Mouse (Mus musculus): Measurements from ENCODE around the gene Ryr2. TPM values are rescaled to one million over a fixed set of nuclear protein-coding genes. Genes with fewer than 3 reads are reported as not detected.

Gene Ryr2
- total and polyA plus RNA-seq, 3 experiments, result 127 to 1,020 (median 877) TPM

DNA sequence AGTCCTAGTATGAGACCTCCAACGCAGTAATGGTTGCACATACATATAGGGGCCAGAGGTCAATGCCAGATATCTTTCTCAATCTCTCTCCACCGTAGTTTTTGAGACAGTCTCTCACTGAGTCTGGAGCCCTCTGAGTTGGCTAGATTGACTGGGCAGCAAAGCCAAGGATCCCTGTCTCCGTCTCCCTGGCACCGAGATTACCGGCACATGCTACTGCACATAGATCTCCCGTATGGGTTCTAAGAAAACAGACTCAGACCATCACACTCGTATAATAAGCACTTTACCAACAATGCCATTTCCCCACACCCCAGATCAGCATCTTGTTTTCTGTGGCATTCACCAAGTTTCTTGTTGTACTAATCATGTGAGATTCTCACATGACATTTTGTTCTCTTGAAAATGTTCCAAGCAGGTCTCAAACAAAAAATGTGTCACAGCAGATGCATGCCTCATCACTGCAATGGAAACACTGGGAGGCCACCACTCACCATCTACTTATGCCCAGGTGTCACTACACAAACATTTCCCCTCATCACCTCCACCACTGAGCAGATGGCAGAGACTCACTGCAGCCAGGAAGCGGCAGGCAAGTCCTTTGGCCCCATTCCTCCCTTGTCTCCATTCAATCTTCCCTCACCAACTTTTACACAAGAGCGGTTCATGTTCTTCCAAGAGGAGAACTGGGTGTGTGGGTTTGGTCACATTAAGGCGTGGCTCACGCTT, 14.2 kb downstream of the Ryr2 start:
- Histone ChIP-seq H3K9ac (ENCODE audit: low read depth, low read length) (no peak overlapping the region), H3K36me3 (ENCODE audit: control insufficient read depth, insufficient read depth, low read length) (peaks cover 3% of the 10 kb centered on the region), H3K4me1 (ENCODE audit: control insufficient read depth, insufficient read depth, low read length) (peaks cover 7% of the 10 kb centered on the region; the same call in 1 of the 2 replicates), H3K79me2 (replicated peaks; ENCODE audit: control insufficient read depth, insufficient read depth, low read length) (peaks cover 2% of the 10 kb centered on the region; the same call in 1 of the 2 replicates), H3K27me3 (ENCODE audit: control insufficient read depth, insufficient read depth, low read length) (no peaks in the 10 kb centered on the region), H3K27ac (no peak overlapping the region; the same call in 1 of the 2 replicates), H3K4me3 (peak overlapping the region; percentile 16; the same call in 1 of the 2 replicates)
- intact Hi-C loops (cut with DNase I), result no loop called here
- DNase-seq, result no peak
- WGBS, result 67% methylated on average over 11 of the region's 11 CpGs
- no peak for TF ChIP-seq POLR2A (IDR thresholded peaks at IDR 0.05; ENCODE audit: insufficient read depth, low read depth, low read length)
- TF ChIP-seq CTCF (IDR thresholded peaks at IDR 0.05), result no peak
- TF ChIP-seq EP300 (IDR thresholded peaks at IDR 0.05; ENCODE audit: insufficient read depth, low read depth, low read length), result no peak

GRCm38 (mm10) chr13:12084112-12084475, 22.7 kb downstream of the Ryr2 start:
- 76% methylated on average over 2 of the region's 2 CpGs for WGBS
- no peak for DNase-seq

GRCm38 (mm10) chr13:12083443-12084111, 23.2 kb downstream of the Ryr2 start:
- TF ChIP-seq CTCF (IDR thresholded peaks at IDR 0.05) (no peak), EP300 (IDR thresholded peaks at IDR 0.05; ENCODE audit: insufficient read depth, low read depth, low read length) (no peak), POLR2A (IDR thresholded peaks at IDR 0.05; ENCODE audit: insufficient read depth, low read depth, low read length) (no peak)
- H3K4me1 ChIP-seq (ENCODE audit: control insufficient read depth, insufficient read depth, low read length), result peaks cover 4% of the 10 kb centered on the region
- H3K4me3 ChIP-seq, result no peak overlapping the region
- H3K27me3 ChIP-seq (ENCODE audit: control insufficient read depth, insufficient read depth, low read length), result no peaks in the 10 kb centered on the region
- no peak for DNase-seq
- peaks cover 6% of the 10 kb centered on the region; the same call in 1 of the 2 replicates for H3K79me2 ChIP-seq (replicated peaks; ENCODE audit: control insufficient read depth, insufficient read depth, low read length)
- H3K36me3 ChIP-seq (ENCODE audit: control insufficient read depth, insufficient read depth, low read length), result peaks cover 9% of the 10 kb centered on the region
- no peak overlapping the region for H3K27ac ChIP-seq
- 28% methylated on average over 10 of the region's 10 CpGs for WGBS
- intact Hi-C loops (cut with DNase I), result no loop called here
- no peak overlapping the region for H3K9ac ChIP-seq (ENCODE audit: low read depth, low read length)

More at GRCm38 (mm10) chr13:12084112-12084475, 22.7 kb downstream of the Ryr2 start:
- peaks cover 9% of the 10 kb centered on the region for H3K36me3 ChIP-seq (ENCODE audit: control insufficient read depth, insufficient read depth, low read length)
- H3K27ac ChIP-seq, result no peak overlapping the region
- H3K9ac ChIP-seq (ENCODE audit: low read depth, low read length), result no peak overlapping the region
- TF ChIP-seq POLR2A (IDR thresholded peaks at IDR 0.05; ENCODE audit: insufficient read depth, low read depth, low read length) (no peak), EP300 (IDR thresholded peaks at IDR 0.05; ENCODE audit: insufficient read depth, low read depth, low read length) (no peak), CTCF (IDR thresholded peaks at IDR 0.05) (no peak)
- intact Hi-C loops (cut with DNase I), result no loop called here
- H3K4me3 ChIP-seq, result no peak overlapping the region
- peaks cover 4% of the 10 kb centered on the region for H3K4me1 ChIP-seq (ENCODE audit: control insufficient read depth, insufficient read depth, low read length)
- peaks cover 6% of the 10 kb centered on the region; the same call in 1 of the 2 replicates for H3K79me2 ChIP-seq (replicated peaks; ENCODE audit: control insufficient read depth, insufficient read depth, low read length)
- H3K27me3 ChIP-seq (ENCODE audit: control insufficient read depth, insufficient read depth, low read length), result no peaks in the 10 kb centered on the region

DNA sequence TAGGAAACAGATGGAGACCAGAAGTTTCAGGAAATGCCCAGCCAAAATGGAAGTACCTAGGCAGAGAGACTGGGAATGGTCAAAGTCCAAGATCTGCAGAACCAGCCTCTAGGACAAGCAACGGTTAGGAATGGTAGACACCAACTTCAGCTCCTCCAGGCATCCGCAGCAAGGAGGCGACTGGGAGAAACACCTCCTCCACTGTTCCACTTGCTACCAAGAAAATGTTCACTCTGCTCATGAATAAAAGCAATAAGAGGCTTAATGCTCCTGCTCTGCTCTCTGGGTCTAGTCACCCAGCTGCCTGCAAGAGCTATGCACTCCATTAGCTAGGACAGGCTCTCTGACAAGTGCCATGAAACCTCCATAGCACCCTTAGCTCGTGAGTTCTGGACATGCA, 26.2 kb downstream of the Ryr2 start:
- 67% methylated on average over 4 of the region's 4 CpGs for WGBS
- Histone ChIP-seq H3K4me1 (ENCODE audit: control insufficient read depth, insufficient read depth, low read length) (peaks cover 4% of the 10 kb centered on the region), H3K27ac (no peak overlapping the region)

DNA sequence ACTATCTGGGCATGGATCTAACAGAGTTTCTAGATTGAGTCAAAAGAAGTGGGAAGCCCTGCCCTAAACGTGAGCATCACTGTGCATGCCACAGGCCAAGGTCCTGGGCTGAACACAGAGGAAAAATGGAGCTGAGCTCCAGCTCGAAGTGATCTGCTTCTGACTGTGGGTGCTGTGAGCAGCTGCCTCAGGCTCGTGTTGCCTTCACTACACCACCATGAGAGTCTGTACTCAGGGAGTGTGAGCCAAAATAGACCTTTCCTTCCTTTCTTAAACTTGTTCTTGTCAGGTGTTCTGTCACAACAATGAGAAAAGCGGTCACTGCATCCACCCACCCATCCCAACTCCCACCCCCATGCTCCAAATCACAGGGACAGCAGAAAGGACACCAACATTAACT, 27.2 kb downstream of the Ryr2 start:
- DNase-seq, result no peak
- peaks cover 18% of the 10 kb centered on the region; the same call in 1 of the 2 replicates for H3K36me3 ChIP-seq (ENCODE audit: control insufficient read depth, insufficient read depth, low read length)
- no peak for TF ChIP-seq CTCF (IDR thresholded peaks at IDR 0.05)
- no peak for TF ChIP-seq EP300 (IDR thresholded peaks at IDR 0.05; ENCODE audit: insufficient read depth, low read depth, low read length)
- TF ChIP-seq POLR2A (IDR thresholded peaks at IDR 0.05; ENCODE audit: insufficient read depth, low read depth, low read length), result no peak
- H3K4me3 ChIP-seq, result no peak overlapping the region
- H3K27ac ChIP-seq, result no peak overlapping the region
- H3K79me2 ChIP-seq (replicated peaks; ENCODE audit: control insufficient read depth, insufficient read depth, low read length), result peaks cover 2% of the 10 kb centered on the region; the same call in 1 of the 2 replicates
- WGBS, result 58% methylated on average over 4 of the region's 4 CpGs
- H3K9ac ChIP-seq (ENCODE audit: low read depth, low read length), result no peak overlapping the region
- H3K4me1 ChIP-seq (ENCODE audit: control insufficient read depth, insufficient read depth, low read length), result peaks cover 2% of the 10 kb centered on the region
- H3K27me3 ChIP-seq (ENCODE audit: control insufficient read depth, insufficient read depth, low read length), result no peaks in the 10 kb centered on the region
- intact Hi-C loops (cut with DNase I), result no loop called here

More for the DNA sequence above, 26.2 kb downstream of the Ryr2 start:
- Histone ChIP-seq H3K9ac (ENCODE audit: low read depth, low read length) (no peak overlapping the region), H3K36me3 (ENCODE audit: control insufficient read depth, insufficient read depth, low read length) (peaks cover 17% of the 10 kb centered on the region; the same call in 1 of the 2 replicates), H3K79me2 (replicated peaks; ENCODE audit: control insufficient read depth, insufficient read depth, low read length) (peaks cover 3% of the 10 kb centered on the region; the same call in 1 of the 2 replicates), H3K27me3 (ENCODE audit: control insufficient read depth, insufficient read depth, low read length) (no peaks in the 10 kb centered on the region), H3K4me3 (no peak overlapping the region)
- TF ChIP-seq POLR2A (IDR thresholded peaks at IDR 0.05; ENCODE audit: insufficient read depth, low read depth, low read length) (no peak), EP300 (IDR thresholded peaks at IDR 0.05; ENCODE audit: insufficient read depth, low read depth, low read length) (no peak), CTCF (IDR thresholded peaks at IDR 0.05) (no peak)
- intact Hi-C loops (cut with DNase I), result no loop called here
- DNase-seq, result no peak
